Mouse (Mus musculus): Measurements from ENCODE around the gene Cit. TPM values are rescaled to one million over a fixed set of nuclear protein-coding genes. Genes with fewer than 3 reads are reported as not detected.

Cit gene
- total and polyA plus RNA-seq, 3 experiments, result 3.9 to 8.7 (median 5.2) TPM

GRCm38 (mm10) chr5:115850250-115851028 is 5.4 kb downstream of the Cit start:
- no peak for DNase-seq

- no peak for DNase-seq
Measured at GRCm38 (mm10) chr5:115851029-115851365, 5.9 kb downstream of the Cit start.

- no peak for DNase-seq
Measured at GRCm38 (mm10) chr5:115852431-115852830, 7.4 kb downstream of the Cit start.

DNA sequence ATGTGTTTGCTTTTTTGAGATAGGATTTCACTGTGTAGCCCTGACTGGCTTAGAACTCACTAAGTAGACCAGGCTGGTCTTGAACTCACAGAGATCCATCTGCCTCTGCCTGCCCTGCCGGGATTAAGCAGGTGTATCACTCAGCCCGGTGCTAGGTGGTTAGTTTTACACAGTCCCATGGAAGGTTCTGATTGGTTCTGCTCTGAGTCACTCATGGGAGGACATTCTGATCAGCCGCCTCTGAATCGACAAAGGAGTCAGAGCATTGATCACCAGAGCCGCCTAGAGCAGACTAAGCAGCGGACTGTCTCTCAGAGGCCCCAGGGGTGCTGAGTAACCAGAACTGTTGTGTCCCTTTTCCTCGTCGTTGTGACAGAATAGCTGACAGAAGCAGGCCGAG is 8.6 kb downstream of the Cit start:
- DNase-seq, result no peak

DNA sequence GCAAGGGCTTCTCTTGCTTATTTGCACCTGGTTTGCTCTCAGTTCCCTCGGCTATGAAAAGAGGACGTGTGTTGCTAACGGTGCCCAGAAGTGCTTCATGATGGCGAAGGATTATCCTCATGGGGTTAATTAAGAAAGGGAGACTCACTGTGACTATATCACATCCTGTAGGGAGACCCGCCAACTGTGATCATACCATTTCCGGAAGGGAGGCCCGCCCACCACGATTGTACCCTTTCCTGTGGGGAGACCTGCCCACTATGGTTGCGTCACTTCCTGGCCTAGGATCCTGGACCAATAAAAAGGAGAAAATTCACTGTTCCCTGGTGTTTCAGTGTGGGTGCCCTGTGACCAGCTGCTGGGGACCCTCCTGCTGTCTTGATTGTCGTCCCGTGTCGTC is 9.3 kb downstream of the Cit start:
- peak; percentile 35 for DNase-seq

GRCm38 (mm10) chr5:115858652-115859051 is 13.6 kb downstream of the Cit start:
- no peak for DNase-seq

DNA sequence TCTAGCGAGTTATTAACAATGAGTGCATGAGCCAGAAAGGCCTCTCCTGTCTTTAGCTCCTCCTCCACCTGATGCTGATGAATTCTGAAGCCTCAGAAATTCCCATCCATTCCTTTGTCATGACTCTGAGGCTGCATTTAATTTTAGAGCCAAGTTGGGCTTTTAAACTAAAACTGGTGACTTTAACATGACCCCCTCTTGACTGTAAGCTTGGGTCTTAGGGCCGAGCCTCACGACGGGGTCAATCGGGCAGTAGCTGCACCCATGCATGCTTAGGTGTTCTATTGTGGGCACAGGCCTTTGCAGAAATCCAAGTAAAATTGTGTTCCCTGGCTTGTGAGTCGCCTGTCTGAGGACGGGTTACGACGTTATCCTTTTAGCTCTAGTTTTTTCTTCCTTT is 14.4 kb downstream of the Cit start:
- no peak for DNase-seq

- DNase-seq, result no peak
Measured at GRCm38 (mm10) chr5:115861991-115862390, 16.9 kb downstream of the Cit start.

DNA sequence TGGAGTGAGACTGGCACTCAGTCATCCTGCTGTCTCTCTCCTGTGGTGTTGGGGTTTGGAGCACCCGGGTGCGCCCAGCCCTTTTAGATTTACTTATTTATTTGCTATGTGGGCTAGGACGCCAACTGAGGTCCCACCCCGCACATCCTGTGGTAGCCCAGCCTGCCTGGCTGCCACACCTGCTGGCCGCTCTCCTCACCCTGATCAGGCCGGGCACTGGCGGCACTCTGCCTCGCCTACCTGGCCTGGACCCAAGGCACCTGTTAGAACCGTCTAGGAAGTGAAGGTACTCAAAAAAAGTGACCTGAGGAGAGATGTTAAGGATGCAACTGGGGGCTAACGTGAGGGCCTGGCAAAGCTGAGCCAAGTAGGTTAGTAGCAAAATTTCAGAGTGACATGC is 17.4 kb downstream of the Cit start:
- no peak for DNase-seq

GRCm38 (mm10) chr5:115866296-115866695 is 21.2 kb downstream of the Cit start:
- DNase-seq, result no peak

GRCm38 (mm10) chr5:115868540-115868939 is 23.5 kb downstream of the Cit start:
- no peak for DNase-seq

GRCm38 (mm10) chr5:115869198-115869597 is 24.1 kb downstream of the Cit start:
- no peak for DNase-seq

- DNase-seq, result no peak
Measured at GRCm38 (mm10) chr5:115871153-115871552, 26.1 kb downstream of the Cit start.

DNA sequence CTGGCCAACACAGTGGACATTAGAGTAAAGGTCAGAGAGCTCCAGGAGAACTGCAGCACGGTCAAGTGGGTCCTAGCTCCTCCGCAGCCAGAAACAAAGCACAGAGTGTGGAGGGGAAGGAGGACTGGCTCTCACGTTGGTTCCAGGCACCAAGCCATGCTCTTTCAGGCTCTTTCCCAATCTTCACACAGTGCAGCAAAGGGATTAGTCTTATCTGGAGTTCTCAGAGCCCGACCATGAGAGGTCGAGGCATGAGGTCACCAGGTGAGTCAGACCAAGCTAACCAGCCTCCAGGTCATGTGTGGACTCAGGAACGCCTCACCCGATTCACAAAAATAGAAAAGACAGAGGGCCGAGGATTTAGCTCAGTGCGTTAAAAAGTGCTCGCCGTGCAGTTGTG is 27.0 kb downstream of the Cit start:
- DNase-seq, result no peak

DNA sequence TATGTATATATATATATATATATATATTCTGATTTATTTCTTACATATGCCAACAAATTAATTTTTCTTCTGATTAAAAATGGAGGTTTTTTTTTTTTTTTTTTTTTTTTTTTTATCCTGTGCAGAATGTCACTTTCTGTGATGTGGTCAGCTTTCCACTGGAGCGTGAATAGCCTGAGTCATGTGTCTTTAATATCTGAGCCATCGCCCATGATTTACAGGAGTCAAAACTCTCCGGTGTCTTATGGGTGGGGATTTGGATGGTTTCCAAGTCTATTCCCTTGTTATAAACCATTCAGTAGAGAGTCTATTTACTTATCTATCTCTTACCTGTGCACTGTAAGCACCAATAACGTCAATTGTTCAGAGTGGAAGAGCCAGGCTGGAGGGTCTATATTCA is 27.9 kb downstream of the Cit start:
- no peak for DNase-seq

DNA sequence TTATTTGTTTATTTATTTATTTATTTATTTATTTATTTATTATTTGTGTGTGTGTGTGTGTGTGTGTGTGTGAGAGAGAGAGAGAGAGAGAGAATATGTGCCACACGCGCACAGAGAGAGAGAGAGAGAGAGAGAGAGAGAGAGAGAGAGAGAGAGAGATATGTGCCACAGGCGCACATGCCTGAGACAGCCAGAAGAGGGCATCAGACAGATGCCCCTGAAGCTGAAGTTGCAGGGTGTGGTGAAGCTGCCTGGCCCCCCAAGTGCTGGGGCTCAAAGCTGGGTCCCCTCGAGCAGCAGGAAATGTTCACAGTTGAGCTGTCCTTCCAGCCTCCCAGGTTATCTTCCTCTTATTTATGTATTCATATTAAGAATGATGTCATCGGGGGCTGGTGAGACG is 32.3 kb downstream of the Cit start:
- no peak for DNase-seq

DNA sequence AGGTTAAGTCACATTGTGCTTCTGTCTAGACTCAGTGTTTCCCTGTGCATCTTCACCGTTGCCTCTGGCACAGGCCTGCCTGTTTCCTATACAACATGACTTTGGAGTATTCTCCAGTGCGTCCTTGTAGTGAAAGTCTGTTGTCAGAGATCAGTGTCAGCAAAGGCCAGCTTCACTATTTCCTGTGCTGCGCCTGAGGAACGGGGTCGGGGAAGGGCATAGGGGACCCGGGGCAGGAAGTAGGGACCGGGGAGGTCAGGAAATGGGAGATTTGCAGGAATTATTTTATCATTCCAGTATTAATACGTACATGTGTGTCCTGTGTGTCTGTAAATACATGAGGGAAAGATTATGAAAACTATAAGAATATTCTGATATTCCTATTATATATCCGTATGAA is 37.1 kb downstream of the Cit start:
- peak; percentile 31 for DNase-seq

DNA sequence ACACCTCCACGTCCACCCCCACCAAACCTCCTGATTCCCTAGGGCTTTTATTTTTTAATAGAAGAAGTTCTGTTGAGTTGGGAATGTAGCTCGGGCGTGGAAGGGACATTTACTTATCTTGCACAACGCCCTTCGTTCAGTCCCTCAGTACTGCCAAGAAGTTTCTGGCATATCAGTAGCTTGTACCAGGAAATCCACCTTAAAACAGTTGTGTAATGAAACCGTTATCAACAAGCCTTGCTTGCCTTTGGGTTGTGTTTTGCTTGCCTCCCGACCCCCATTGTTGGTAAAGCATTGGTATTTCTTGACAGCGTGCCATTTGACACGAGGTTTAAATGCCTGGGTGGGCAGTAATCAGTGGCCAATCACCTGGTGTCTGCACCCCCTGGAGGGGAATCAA is 39.4 kb downstream of the Cit start:
- no peak for DNase-seq

DNA sequence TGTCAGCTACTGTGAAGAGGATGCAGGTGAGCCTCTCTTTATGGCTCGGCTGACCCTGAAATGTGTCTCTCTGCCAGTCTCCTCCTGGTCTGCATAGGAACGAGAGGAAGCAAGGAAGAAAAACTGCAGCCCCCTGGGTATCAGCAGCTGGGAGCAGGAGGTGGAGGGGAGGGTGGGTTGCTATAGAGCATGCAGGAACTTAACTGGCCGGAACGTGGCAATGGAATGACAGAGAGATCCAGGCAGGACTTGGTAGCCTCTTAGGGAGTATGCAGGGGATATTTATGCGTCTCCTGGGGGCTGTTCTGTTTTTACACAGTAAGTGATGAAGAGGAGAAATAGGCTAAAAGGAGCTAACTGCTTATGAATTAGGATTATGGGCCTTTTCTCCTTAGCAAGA is 48.7 kb downstream of the Cit start:
- DNase-seq, result no peak

GRCm38 (mm10) chr5:115897036-115897435 is 52.0 kb downstream of the Cit start:
- DNase-seq, result no peak

DNA sequence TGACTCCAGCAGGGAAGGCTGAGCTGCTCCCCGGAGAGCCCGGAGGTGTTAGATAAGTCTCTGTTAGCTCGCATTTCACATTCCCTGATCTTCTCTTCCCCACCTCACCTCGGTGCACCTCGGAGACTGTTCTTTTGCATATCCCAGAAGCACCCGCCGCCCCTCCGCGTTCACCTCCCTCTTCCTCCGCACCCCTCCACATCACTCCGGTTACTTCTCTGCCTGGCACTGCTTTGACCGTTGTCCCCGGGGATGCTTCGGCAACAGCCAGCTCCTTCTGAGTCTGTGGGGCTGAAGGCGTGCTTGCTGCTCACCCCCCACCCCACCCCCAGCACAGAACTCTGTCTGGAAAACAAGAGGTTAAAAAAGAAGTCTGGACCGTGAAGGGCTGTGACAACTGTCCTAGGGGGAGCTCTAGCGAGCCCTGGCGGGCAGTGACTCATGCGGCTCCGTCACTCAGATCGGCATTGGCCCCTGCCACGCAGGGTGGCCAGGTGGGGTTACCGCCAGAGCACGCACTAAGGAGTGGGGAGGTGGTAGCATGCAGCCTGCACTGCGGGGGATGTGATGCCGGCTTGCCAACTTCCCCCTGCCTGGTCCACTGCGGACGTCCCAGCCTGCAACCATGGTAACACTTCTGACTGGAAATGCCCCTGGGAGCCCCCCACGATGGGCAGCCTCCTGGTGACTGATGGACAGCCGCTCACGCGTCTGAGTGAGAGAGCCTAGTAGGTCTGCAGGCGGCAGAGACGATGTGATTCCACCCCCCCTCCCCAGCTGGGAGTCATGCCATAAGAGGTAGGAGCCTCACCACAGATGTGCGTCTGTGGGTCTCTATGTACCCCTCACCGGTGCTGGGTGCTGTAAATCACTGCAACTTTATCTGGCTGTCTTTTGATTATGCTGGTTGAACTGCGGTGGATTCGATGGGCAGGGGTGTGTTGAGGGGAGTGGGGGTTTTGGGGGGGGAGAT is 62.2 kb downstream of the Cit start:
- DNase-seq, result peak; percentile 74

GRCm38 (mm10) chr5:115908251-115908650 is 63.2 kb downstream of the Cit start:
- no peak for DNase-seq

DNA sequence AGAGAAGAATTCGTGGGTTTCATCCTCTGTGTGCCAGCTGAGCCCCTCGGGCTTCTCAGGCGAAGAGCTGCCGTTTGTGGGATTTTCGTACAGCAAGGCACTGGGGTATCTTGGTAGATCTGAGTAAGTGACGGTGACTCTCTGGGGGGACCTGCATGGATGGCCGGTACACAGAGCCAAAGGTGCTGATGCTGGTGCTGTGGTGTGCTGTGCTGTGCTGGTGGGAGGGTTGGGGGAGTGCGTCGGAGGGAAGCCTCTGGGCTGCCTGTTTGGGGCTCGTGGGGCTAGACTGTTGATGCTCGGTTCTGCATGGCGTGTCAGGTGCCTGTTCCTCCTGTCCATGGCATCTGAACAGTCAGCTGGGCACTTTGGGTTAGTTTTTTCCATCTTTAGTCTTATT is 63.6 kb downstream of the Cit start:
- no peak for DNase-seq
